Mouse (Mus musculus) CH12.LX (cell line): ENCODE results near the gene Mael. TPM values are rescaled to one million over a fixed set of nuclear protein-coding genes. Genes with fewer than 3 reads are reported as not detected.

Experiments used
- DNase-seq: peaks from one replicate; pipeline ENCODE4 v3.0.0-alpha.2; 2013; ENCODE audit errors: extremely low read depth
- H3K27ac ChIP-seq: 2 replicates; pipeline ENCODE4 v1.5.1; 2012; ENCODE audit warnings: low read depth, mild to moderate bottlenecking, control low read depth, moderate library complexity; ENCODE audit not compliant: insufficient read depth
- H3K27me3 ChIP-seq: replicated peaks from 2 replicates; pipeline ENCODE3; 2012; ENCODE audit warnings: inconsistent platforms
- H3K36me3 ChIP-seq, 2 experiments: replicated peaks in 1 of 2; 2 replicates each; pipeline versions ENCODE3 to v1.6.1; 2012; ENCODE audit warnings: inconsistent platforms in 1 of 2, low read length in 1 of 2, mild to moderate bottlenecking in 1 of 2, mixed read lengths in 1 of 2, moderate library complexity in 1 of 2; ENCODE audit not compliant: control insufficient read depth in 1 of 2, insufficient read depth in 1 of 2
- H3K4me1 ChIP-seq, 2 experiments: 2 replicates each; pipeline ENCODE4 v1.6.1; 2012; ENCODE audit warnings: inconsistent platforms in 1 of 2, moderate library complexity in 1 of 2; ENCODE audit not compliant: insufficient read depth in 2 of 2, control insufficient read depth in 1 of 2
- H3K4me2 ChIP-seq: 2 replicates; pipeline ENCODE4 v1.6.1; 2012; ENCODE audit warnings: low read depth, mild to moderate bottlenecking, control low read depth; ENCODE audit not compliant: poor library complexity, insufficient read depth, severe bottlenecking
- H3K4me3 ChIP-seq, 3 experiments: fragments of 150-350 bp in 1 of 3; sonication (generic) in 1 of 3; replicated peaks in 1 of 3; 2 replicates each; pipeline versions ENCODE3 to v1.5.1; 2011 to 2012; ENCODE audit warnings: low read depth in 2 of 3, low read length in 2 of 3, mild to moderate bottlenecking in 2 of 3, moderate library complexity in 2 of 3, control low read depth in 1 of 3, improper control_type of control experiment in 1 of 3, inconsistent platforms in 1 of 3, mixed read lengths in 1 of 3; ENCODE audit not compliant: poor library complexity in 1 of 3
- H3K79me2 ChIP-seq: replicated peaks from 2 replicates; pipeline ENCODE4 v1.6.1; 2012; ENCODE audit warnings: mild to moderate bottlenecking, moderate library complexity; ENCODE audit not compliant: control insufficient read depth, poor library complexity, insufficient read depth, severe bottlenecking; ENCODE audit errors: extremely low read depth
- H3K9ac ChIP-seq: 2 replicates; pipeline ENCODE4 v1.6.1; 2012; ENCODE audit warnings: low read depth, mild to moderate bottlenecking, control low read depth, moderate library complexity; ENCODE audit not compliant: insufficient read depth
- H3K9me3 ChIP-seq: replicated peaks from 2 replicates; pipeline ENCODE3; 2012; ENCODE audit warnings: low read length, inconsistent platforms, mixed read lengths
- BHLHE40 ChIP-seq: IDR thresholded peaks from 2 replicates; pipeline ENCODE4 v1.6.1; 2011; ENCODE audit warnings: mild to moderate bottlenecking, low read depth, low read length, improper control_type of control experiment
- CHD1 ChIP-seq: IDR thresholded peaks from 2 replicates; pipeline ENCODE4 v1.6.1; 2012; ENCODE audit warnings: low read depth, low read length, improper control_type of control experiment, inconsistent platforms
- CHD2 ChIP-seq: IDR thresholded peaks from 2 replicates; pipeline ENCODE4 v1.6.1; 2011; ENCODE audit warnings: low read length, improper control_type of control experiment
- CTCF ChIP-seq, 2 experiments: IDR thresholded peaks in 1 of 2; conservative IDR thresholded peaks in 1 of 2; 2 replicates each; pipeline ENCODE4 v1.5.1; 2011 to 2012; ENCODE audit warnings: low read depth in 2 of 2, low read length in 2 of 2, improper control_type of control experiment in 1 of 2, inconsistent platforms in 1 of 2, mild to moderate bottlenecking in 1 of 2, moderate library complexity in 1 of 2
- ELF1 ChIP-seq: IDR thresholded peaks from 2 replicates; pipeline ENCODE4 v1.6.1; 2014; ENCODE audit warnings: low read depth, mild to moderate bottlenecking, inconsistent platforms, low read length, improper control_type of control experiment
- EP300 ChIP-seq: IDR thresholded peaks from 2 replicates; pipeline ENCODE4 v1.6.1; 2011; ENCODE audit warnings: low read length, improper control_type of control experiment
- ETS1 ChIP-seq: conservative IDR thresholded peaks from 2 replicates; pipeline ENCODE4 v1.6.1; 2012; ENCODE audit warnings: low read depth, mild to moderate bottlenecking, inconsistent platforms, low read length, improper control_type of control experiment, moderate library complexity
- HCFC1 ChIP-seq: IDR thresholded peaks from 2 replicates; pipeline ENCODE4 v1.6.1; 2012; ENCODE audit warnings: low read depth, mild to moderate bottlenecking, inconsistent platforms, low read length, improper control_type of control experiment
- JUN ChIP-seq: IDR thresholded peaks from 2 replicates; pipeline ENCODE4 v1.6.1; 2011; ENCODE audit warnings: low read depth, mild to moderate bottlenecking, low read length, improper control_type of control experiment, moderate library complexity; ENCODE audit not compliant: insufficient read depth
- JUND ChIP-seq: conservative IDR thresholded peaks from 2 replicates; pipeline ENCODE4 v1.6.1; 2011; ENCODE audit warnings: low read depth, low read length, improper control_type of control experiment
- KAT2A ChIP-seq: IDR thresholded peaks from 2 replicates; pipeline ENCODE4 v1.6.1; 2012; ENCODE audit warnings: low read length, improper control_type of control experiment, inconsistent platforms; ENCODE audit not compliant: insufficient replicate concordance
- MEF2A ChIP-seq: IDR thresholded peaks from 2 replicates; pipeline ENCODE4 v1.6.1; 2014; ENCODE audit warnings: low read depth, mild to moderate bottlenecking, inconsistent platforms, low read length, improper control_type of control experiment, borderline replicate concordance
- MYC ChIP-seq: IDR thresholded peaks from 2 replicates; pipeline ENCODE4 v1.6.1; 2011; ENCODE audit warnings: low read depth, mild to moderate bottlenecking, improper control_type of control experiment, low read length
- NRF1 ChIP-seq: IDR thresholded peaks from 2 replicates; pipeline ENCODE4 v1.6.1; 2014; ENCODE audit warnings: low read depth, mild to moderate bottlenecking, inconsistent platforms, low read length, improper control_type of control experiment, moderate library complexity
- PAX5 ChIP-seq: IDR thresholded peaks from 2 replicates; pipeline ENCODE4 v1.6.1; 2012; ENCODE audit warnings: low read length, inconsistent platforms, mixed read lengths
- RAD21 ChIP-seq: IDR thresholded peaks from 2 replicates; pipeline ENCODE4 v1.6.1; 2011; ENCODE audit warnings: low read depth, mild to moderate bottlenecking, low read length, improper control_type of control experiment, moderate library complexity
- SMC3 ChIP-seq: IDR thresholded peaks from 2 replicates; pipeline ENCODE4 v1.6.1; 2011; ENCODE audit warnings: low read depth, low read length, improper control_type of control experiment
- TCF12 ChIP-seq: IDR thresholded peaks from 2 replicates; pipeline ENCODE4 v1.6.1; 2014; ENCODE audit warnings: low read depth, mild to moderate bottlenecking, inconsistent platforms, low read length, improper control_type of control experiment
- USF1 ChIP-seq: IDR thresholded peaks from 2 replicates; pipeline ENCODE4 v1.6.1; 2014; ENCODE audit warnings: low read depth, mild to moderate bottlenecking, inconsistent platforms, low read length, improper control_type of control experiment
- ZC3H11A ChIP-seq: IDR thresholded peaks from 2 replicates; pipeline ENCODE4 v1.6.1; 2012; ENCODE audit warnings: low read depth, mild to moderate bottlenecking, inconsistent platforms, low read length, improper control_type of control experiment
- ZKSCAN1 ChIP-seq: IDR thresholded peaks from 2 replicates; pipeline ENCODE4 v1.6.1; 2012; ENCODE audit warnings: low read depth, inconsistent platforms, low read length, improper control_type of control experiment, borderline replicate concordance
- ZNF384 ChIP-seq: IDR thresholded peaks from 2 replicates; pipeline ENCODE4 v1.6.1; 2012; ENCODE audit warnings: low read depth, low read length, improper control_type of control experiment, inconsistent platforms
- dilution Hi-C: fragments of 300-500 bp; cut with MboI; formaldehyde crosslinking; loops from 2 replicates; pipeline ENCODE4 v1.14.3; 2020; ENCODE audit warnings: low sequenced_read_pairs; ENCODE audit not compliant: extremely low pct_unique_long_range_greater_than_20kb, extremely low pct_ligation_motif_present
- in situ Hi-C: fragments of 300-500 bp; cut with MboI; formaldehyde crosslinking; loops from 3 replicates; pipeline ENCODE4 v1.14.3; 2019; ENCODE audit warnings: low sequenced_read_pairs, low pct_ligation_motif_present, low pct_unique_long_range_greater_than_20kb, mixed read lengths
- polyA plus RNA-seq: library from polyadenylated mRNA; unstranded; fragments of >175 nt; gene quantifications from 2 replicates; pipeline ENCODE4 v1.2.1, GENCODE M21; 2012; ENCODE audit warnings: low read depth; ENCODE audit not compliant: insufficient read length
- total RNA-seq, 2 experiments: library from RNA; depleted of rRNA; stranded (reverse); fragments of 300-350 nt in 1 of 2; fragments of >200 nt in 1 of 2; gene quantifications; 2 replicates each; pipeline ENCODE4 v1.2.3; 2012 to 2014

The Mael gene
- total and polyA plus RNA-seq, 3 experiments: not detected

DNA sequence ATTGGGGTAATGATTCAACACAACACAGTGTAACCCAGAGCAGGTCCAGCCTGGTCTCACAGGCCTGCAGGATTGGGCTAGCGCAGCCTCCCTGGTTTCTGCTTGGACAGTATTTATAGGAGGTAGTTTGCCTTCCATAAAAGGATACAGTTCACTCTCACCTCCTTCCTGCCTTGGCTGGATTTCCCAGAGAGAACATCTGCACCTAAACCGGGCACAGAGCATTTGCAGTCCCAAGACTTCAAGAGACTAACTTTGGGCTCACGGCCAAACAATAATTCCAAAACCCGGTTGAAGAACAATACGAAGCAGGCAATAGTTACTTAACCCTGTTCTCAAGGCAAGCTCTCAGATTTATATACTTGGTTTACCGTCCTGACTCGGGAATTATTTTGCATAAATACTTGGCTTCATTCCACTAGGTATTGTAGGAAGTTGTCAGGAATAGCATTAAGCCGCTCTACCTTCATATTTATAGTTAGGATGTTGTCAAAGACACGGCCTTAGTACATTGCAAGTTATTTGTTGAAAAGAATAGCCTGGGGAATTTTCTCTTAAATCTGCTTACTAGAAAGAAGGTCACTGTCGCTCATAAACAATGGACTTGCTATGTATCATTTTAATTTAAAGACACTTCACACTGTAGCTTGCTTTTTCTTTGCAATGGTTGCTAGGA is 55.5 kb downstream of the Mael start:
- no peak overlapping the region for H3K4me2 ChIP-seq
- H3K79me2 ChIP-seq: no peaks in the 10 kb centered on the region
- no peak overlapping the region for H3K4me3 ChIP-seq
- in situ Hi-C loops: no loop called here
- H3K9me3 ChIP-seq: no peaks in the 10 kb centered on the region
- peaks cover 0 to 5% of the 10 kb centered on the region in 2 experiments; a peak in 1 of 4 replicates for H3K4me1 ChIP-seq
- no peak for TF ChIP-seq TCF12
- no peak for TF ChIP-seq KAT2A
- no peak for TF ChIP-seq MEF2A
- TF ChIP-seq ZKSCAN1: no peak
- TF ChIP-seq CTCF (conservative IDR thresholded peaks at IDR 0.05 in 1 of 2, IDR thresholded peaks at IDR 0.05 in 1 of 2; ENCODE audit: low read depth in 2 of 2, low read length in 2 of 2): no peak
- TF ChIP-seq JUND: no peak
- no peak for TF ChIP-seq JUN
- TF ChIP-seq RAD21: no peak
- TF ChIP-seq BHLHE40: no peak
- TF ChIP-seq PAX5: no peak
- TF ChIP-seq MYC: no peak
- no peak for TF ChIP-seq ELF1
- TF ChIP-seq CHD1: no peak
- TF ChIP-seq CHD2: no peak
- no peak for TF ChIP-seq USF1
- TF ChIP-seq ZC3H11A: no peak
- no peak for TF ChIP-seq NRF1
- no peak overlapping the region for H3K27ac ChIP-seq
- H3K27me3 ChIP-seq: no peaks in the 10 kb centered on the region
- H3K36me3 ChIP-seq: no peaks in the 10 kb centered on the region
- dilution Hi-C loops: no loop called here
- no peak for DNase-seq
- no peak overlapping the region for H3K9ac ChIP-seq

DNA sequence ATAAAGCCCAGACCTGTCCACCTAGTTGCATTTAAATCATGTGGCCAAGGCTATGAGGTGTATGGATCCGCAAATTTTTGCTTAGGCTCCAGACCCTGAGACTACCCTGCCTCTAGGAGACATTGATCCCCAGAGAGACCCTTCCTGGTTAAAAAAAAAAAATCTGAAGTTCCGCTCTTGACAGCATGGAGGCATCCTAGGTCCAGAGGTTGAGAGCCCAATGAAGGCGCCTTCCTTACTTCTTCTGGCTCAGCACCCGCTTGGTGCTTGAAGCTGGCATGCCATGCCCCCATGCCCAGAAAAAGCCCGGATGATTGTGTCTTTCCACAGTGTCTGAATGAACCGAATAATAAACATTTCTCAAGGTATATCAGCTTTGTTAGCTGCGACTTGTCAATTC is 57.0 kb downstream of the Mael start:
- Histone ChIP-seq H3K4me2 (no peak overlapping the region), H3K36me3 (no peaks in the 10 kb centered on the region), H3K4me1 (peaks cover 0 to 5% of the 10 kb centered on the region in 2 experiments; a peak in 1 of 4 replicates), H3K27ac (no peak overlapping the region), H3K9ac (no peak overlapping the region), H3K9me3 (no peaks in the 10 kb centered on the region), H3K79me2 (no peaks in the 10 kb centered on the region), H3K27me3 (no peaks in the 10 kb centered on the region), H3K4me3 (no peak overlapping the region)
- dilution Hi-C loops (no loop called here), in situ Hi-C loops (no loop called here)
- no peak for TF ChIP-seq EP300
- TF ChIP-seq ELF1: no peak
- no peak for TF ChIP-seq ZC3H11A
- no peak for TF ChIP-seq ETS1
- no peak for TF ChIP-seq ZNF384
- no peak for TF ChIP-seq MYC
- TF ChIP-seq SMC3: peak; percentile 4; the same call in 1 of the 2 replicates
- peak; percentile 28 for TF ChIP-seq RAD21
- TF ChIP-seq HCFC1: no peak
- TF ChIP-seq JUN: no peak
- TF ChIP-seq CHD1: no peak
- TF ChIP-seq CTCF (conservative IDR thresholded peaks at IDR 0.05 in 1 of 2, IDR thresholded peaks at IDR 0.05 in 1 of 2; ENCODE audit: low read depth in 2 of 2, low read length in 2 of 2): peak in 1 of 2 experiments; percentile 29; a peak in 2 of 4 replicates
- DNase-seq: no peak
